Mouse (Mus musculus): Measurements from ENCODE around the gene Lrrc10b. TPM values are rescaled to one million over a fixed set of nuclear protein-coding genes. Genes with fewer than 3 reads are reported as not detected.

Lrrc10b gene
- total RNA-seq, 2 experiments from 2014 or later = 0.17 to 0.18 TPM

DNA sequence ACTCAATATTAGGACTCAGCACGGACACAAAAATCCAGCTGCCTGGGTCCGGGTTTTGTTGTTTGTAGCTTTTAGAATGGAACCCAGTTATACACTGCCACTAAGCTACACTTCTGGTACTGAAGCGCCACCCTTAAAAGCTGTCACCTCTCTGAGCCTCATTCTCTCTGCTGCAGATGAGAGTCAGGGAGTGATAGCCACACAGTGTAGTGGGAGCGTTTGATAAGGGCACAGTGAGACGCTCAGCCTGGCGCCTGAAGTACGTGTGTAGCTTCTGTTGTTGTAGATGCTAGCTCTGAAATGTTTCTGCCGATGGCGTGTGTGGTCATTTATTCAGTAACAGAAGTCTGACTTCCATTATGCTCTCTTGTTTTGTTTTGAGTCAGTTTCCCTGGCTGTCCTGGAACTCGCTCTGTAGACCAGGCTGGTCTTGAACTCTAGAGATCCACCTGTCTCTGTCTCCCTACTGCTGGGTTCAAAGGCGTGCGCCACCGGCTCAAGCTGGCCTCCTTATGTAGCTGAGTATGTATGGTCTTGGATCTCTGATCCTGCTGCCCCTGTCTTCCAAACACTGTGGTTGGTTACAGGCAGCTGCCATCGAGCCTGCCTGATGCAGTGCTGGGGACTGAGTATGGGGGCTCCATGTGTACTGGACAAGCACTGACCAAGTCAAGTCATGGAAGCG, 12.4 kb downstream of the Lrrc10b start:
- DNase-seq (ENCODE audit: low spot score) = no peak

DNA sequence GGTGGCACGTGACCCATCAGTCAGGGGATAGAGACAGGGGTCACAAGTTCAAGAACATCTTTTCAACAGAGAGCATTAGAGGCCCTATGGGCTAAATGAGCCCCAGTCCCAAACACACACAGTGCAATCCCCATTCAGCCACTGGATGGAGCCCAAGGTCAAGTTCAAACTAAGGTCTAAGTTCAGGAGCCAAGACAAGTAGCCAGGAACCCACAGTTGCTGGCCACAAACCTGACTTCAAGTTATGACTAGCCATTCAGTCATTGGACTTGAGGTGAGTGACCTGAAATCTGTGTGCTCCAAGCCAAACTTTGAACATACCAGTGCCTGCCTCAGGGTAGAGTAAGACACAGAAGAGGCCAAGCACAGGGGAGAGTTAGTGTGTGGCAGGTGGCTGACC, 19.8 kb downstream of the Lrrc10b start:
- DNase-seq (ENCODE audit: low spot score) = no peak

DNA sequence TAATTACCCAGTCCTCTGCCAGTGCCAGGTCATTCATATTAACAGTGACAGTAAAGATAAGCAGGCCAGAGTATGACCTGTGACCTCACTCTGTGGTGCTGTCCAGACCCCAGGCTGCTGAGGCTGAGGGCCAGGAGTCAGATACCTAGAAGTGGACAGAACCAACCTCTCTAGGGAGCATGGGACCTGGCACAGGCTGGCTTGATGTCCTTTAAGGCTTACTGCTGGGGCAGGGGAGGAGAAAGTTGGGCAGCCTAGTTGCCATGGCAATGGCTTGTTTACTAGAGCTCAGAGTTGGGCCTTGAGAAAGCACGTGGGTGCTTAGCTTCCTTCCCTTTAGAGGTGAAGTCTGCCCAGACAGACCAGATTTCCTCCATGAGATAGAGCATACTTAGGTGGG, 20.5 kb downstream of the Lrrc10b start:
- DNase-seq (ENCODE audit: low spot score) = no peak

DNA sequence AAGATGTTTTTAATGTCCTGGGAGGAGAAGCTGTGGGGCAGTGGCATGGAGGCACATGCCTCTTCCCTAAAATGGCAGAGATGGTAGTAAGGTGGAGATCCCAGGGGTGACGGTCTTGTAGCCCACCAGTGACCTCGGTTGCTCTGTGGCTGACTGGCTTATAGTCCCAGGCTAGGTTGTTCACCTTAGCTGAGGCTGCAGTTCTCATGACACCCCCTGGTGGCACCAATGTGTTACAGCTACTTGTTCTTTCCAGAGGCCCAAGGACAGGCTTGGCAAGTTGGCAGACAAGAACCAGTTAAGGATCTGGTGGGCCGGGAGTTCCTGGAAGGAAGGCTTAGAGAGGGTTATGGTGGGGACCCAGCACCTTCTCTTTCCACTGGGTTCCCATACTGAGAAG, 21.4 kb downstream of the Lrrc10b start:
- peak; percentile 60 for DNase-seq (ENCODE audit: low spot score)

DNA sequence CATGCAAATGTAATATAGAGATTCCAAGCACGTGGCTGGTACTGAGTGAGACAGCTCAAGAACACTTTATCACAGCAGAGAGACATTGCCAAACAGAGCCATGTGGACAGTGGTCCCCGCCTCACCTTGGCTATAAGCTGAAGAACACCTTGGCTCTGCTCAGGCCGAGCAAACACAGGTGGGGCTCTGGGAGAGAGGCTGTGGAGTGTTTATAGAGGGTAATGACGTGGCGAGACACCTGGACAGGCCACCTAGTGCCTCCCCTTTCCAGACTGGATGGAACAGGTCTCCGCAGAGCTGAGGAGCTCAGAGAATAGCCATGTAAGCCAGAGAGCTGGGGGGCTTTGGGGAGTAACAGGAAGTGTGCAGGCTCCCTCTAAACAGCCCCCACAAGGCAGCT, 22.3 kb downstream of the Lrrc10b start:
- DNase-seq (ENCODE audit: low spot score) = no peak

DNA sequence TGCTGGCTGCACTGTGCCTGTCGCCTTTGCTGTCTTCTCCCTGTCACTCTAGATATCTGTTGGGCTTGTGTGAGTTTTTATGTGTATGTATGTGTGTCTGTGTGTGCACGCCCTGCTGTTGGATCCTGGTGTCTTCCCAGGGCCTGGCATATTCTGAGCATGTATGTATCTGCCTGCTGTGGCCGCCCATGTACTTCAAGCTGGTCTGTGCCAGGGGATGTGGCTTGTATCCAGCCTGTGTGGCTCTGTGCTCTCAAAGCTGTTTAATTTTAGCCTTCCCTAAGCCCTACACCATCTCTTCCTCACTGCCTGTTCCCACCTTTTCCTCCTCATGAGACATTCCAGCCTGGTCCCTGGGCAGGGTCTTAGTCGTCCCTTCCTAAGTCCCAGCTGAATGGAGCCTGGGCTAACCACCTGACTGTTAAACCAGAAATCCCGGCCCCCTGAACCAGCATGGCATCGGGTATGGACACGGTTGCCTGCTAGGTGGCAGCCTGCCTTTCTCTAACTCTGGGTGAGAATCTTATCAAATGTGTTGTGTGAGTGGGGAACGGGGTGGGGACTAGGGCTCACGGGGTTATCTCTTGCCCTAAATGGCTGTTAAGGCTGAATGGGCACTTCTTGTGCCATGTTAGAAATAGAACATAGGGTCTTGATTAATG, 23.3 kb downstream of the Lrrc10b start:
- no peak for DNase-seq (ENCODE audit: low spot score)

DNA sequence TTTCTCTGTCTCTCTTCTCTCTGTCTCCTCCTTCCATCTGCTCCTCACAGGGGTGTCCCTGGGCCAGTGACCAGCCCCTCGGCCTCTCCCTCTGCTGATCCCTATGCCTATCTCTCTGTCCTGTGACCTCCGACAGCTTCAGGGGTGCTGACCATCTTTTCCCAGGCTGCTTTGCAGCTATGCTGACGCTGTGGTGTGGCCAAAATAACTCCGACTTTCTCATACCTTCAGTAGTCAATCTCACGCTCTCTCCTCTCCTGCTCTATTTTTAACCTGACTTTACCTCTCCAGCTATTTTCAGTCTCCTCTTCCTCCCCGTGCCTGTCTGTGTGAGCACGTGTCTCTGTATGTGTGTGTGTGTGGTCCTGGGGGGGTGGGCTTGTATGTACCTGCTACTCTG, 24.0 kb downstream of the Lrrc10b start:
- no peak for DNase-seq (ENCODE audit: low spot score)

DNA sequence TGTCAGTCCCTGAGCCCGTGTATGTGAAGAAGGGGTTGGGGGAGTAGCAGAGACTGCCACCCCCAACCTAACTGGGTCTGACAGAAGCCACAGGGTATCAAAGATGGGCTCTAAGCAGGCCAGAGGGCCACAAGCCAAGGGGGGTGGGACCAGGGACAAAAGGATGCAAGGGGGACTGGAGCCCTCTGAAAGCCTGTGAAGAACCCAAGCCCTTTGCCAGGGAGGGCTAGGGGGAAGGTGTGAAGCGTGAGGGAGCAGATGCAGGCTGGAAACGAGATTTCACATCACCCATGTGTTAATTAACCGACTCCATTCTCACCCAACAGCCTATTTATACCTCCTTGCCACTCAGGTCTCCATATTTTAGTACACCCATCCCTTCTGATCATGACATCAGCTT, 25.4 kb downstream of the Lrrc10b start:
- no peak for DNase-seq (ENCODE audit: low spot score)

DNA sequence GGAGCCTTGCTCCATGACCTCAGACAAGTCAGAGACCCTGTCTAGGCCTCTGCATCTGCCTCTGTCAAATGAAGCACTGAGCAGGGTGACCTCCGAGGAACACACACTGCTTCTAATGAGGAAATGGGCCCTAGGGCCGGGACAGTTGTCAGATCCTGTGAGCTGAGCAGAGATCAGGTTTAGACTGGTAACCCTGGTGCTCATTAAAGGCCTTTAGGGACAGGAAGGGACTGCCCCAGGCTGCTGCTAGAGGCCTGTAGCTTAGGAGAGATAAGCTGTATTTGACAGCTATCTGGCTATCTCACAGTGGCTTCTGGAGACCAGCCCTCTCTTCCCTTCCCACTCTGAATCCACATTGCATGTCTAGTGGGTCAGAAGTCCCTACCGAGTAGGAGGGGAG, 25.9 kb downstream of the Lrrc10b start:
- no peak for DNase-seq (ENCODE audit: low spot score)

DNA sequence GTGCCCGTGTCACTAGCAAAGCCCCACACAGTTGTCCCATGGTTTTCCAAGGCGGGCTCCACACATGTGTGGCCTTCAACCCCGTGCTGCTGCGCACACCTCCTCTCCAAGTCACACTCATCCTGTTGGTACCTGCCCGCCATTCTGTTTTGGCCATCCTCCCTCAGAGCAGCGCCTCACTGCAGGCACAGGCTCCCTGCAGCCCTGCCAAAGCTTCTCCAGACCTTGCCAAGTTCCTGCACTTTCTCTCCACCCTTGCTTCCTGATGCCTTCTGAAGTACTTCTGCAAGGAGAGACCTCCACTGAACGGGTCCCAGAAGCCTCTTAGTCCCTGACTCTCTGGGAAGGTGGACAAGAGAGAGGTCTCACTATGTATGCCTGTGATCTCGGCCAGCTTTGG, 27.9 kb downstream of the Lrrc10b start:
- DNase-seq (ENCODE audit: low spot score) = no peak

DNA sequence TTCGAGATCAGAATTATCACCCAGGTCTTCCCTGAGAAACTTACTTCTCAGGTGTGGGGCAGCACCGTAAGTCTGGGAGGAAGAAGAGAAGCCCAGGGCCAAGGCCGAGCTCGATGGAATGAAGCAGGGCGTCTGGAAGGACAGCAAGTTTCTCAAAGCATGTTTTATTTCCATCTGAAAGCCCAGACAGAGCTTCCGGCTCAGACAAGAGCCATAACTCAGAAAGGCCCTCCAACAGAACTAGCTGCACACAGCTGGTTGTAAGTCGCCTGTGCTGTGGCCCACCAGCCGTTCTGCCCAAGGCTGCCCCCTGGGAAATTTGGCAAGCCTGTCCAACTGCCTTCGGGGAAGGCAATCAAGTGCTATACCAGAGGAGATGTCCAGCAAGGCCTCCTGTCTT, 29.8 kb downstream of the Lrrc10b start:
- no peak for DNase-seq (ENCODE audit: low spot score)

DNA sequence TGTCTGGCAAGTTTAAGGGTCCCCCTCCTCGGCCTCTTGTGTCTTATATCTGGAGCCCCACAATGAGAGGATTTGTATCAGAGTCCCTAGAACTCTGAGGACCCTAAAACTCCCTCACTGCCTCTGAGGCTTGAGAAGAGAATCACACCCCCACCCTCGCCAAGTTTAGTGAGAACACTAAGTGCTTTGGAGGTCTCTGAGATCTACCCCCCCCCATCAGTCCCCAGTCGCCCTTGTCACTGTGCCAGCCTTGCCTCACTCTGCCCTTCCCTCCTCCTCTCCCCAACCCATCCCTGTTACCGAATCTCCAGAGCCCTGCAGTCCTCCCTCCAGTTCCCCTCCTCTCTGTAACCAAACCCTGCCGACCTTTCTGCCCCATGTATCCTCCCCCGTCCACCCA, 30.5 kb downstream of the Lrrc10b start:
- DNase-seq (ENCODE audit: low spot score) = no peak

DNA sequence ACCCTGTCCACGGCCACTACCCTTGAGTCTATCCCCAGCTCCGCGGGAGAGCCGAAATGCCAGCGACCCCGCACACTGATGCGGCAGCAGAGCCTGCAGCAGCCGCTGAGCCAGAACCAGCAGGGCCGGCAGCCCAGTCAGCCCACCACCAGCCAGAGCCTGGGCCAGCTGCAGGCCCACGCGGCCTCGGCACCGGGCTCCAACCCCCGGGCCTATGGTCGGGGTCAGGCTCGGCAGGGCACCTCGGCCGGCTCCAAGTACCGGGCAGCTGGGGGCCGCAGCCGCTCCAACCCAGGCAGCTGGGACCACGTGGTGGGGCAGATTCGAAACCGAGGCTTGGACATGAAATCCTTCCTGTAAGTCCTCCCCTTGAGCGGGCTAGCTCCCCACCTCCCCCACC, 31.0 kb downstream of the Lrrc10b start:
- no peak for DNase-seq (ENCODE audit: low spot score)

DNA sequence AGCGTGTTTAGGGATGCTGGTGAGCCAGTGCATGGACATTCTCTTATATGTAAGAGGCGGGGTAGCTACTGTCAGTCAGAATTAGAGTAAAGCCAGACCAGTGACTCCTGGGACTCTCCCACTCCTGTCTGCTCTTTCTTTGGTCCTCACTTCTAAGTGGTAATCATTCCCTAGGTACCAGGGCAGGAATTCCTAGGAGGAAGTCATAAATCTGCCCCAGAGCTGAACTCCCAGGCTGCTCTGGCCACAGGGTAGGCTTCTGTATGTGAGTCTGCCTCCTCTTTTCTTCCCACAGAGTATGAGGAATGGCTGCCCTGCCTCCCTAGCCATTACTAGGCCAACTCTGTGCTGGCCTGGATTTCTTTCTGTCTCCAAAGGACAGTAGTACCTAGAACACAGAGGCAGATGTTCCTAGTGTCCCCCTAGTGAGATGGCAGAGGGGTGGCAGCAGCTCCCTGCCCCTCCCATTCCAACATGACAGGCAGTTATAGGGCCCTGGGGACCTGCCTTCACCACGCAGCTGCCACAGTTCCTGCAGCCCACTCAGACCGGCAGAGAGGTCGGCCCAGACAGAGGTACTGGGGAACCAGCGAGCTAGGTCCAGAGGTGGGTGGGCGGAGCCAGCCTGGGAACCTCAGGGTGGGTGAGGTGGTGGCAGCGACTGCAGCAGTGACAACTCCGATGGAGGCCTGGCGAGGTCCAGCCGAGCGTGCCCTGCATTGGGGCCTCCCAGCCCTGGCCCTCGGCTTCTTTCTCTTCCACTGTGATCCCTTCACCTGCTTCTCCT, 31.6 kb downstream of the Lrrc10b start:
- DNase-seq (ENCODE audit: low spot score) = no peak

DNA sequence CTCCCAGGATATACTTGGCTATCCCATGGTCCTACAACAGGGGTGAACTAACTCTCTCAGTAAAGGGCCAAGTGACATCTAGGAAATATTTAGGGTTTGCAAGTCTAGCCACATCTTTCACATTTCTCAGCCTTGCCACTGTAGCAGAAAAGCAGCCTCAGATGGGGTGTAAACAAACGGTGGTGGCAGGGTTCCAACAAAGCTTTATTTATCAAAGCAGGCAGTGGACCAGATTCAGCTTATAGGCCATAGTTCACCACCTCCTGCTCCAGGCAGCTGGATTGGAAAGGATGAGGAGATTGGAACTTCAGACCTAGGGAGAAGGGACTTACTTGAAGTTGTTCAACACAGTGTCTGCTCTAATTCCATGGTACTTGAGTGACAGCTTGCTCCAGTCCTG, 32.5 kb downstream of the Lrrc10b start:
- DNase-seq (ENCODE audit: low spot score) = no peak

DNA sequence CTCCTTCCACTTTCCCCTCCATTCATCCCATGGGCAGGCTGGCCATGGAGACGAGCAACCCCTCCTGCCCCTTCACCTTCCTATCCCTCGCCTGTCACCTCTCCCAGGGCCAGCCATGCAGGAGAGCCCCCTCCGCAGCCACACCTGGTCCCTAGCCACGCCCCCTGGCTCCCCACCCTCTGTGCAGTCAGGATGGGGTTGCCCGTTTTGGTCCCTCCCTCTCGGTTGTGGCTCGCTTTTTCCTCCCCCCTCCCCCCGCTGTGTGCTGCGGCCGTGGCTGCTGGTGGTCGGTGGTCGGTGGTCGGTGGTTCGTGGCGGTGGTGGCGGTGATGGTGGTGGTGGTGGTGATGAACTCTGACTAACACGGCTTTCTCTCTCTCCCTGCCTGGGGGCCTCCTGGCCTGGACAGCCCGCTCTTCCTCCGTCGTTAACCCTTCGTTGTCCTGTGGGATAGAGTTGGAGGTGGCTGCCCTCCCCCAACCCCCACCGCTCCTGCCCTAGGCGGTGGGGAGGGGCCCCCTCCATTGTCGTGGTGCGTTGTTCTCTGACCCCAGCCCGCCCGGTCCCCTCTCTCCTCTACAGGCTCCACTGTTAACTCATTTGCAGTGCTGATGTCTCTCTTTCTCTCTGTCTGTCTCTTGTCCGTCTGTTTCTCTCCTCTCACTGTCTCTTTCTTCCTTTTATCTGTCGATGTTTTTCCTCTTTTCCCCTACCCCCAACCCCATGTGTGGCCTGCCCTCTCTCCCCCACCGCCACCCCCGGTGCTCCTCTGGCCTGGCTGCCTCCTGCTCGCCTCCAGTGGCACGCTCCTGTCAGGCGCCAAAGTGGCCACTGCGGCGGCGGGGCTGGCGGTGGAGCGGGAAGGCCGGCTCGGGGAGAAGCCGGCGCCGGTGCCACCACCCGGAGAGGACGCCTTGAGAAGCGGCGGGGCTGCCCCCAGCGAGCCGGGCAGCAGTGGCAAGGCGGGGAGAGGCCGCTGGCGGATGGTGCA, 35.0 kb downstream of the Lrrc10b start:
- no peak for DNase-seq (ENCODE audit: low spot score)

DNA sequence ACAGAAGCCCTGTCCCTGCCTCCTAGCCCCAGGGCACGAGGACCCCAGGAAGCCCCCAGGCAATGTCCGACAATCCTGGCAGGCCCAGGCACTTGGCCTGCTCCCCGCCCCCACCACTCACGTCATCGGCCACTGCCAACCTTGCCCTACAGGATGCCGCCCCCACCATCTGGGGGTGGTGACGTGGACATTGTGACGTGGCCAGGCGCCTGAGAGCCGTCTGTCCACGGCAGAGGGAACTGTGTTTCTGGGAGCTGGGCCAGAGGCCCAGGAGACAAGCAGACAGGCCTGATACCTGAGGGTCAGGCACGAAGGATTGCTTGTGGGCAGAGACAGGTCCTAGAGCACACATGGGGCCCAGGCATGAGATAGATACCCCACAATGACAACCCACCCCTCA, 39.8 kb downstream of the Lrrc10b start:
- DNase-seq (ENCODE audit: low spot score) = no peak

DNA sequence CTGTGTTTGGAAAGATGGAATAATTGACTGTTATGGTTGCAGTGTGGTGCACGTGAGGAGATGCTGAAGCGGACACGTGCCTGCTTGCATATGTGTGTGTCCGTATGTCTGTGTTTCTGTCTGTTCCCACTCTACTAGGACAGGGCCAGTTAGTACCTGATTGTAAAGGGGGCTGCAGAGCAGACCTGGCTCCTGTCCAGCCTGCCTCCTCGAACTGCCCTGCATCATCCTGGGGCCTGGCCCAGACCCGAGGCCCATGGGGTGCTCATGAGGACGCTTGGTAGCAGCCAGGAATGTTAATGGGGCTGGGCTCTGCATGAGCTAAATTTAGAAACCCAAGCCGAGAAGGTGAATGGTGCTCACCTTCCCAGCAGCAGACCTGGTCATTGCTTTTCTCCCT, 40.4 kb downstream of the Lrrc10b start:
- DNase-seq (ENCODE audit: low spot score) = no peak

DNA sequence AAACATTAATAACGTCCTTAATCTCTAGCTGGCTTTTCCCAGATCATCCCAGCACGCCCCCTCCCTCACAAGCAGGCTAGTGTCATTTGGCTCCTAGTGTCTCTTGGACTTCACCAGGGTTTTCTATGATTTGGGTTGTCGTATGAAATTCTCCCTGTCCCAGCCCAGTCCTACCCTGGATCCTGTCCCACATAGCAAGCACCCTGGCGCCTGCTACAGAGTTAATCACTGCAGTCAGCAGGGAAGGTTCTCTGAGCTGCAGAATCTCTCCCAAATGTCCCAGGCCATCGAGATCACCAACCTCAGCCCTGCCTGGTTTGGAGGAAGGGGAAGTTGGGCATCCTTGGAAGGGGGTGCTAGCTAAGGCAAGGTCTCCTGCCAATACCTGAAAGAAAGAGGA, 41.8 kb downstream of the Lrrc10b start:
- no peak for DNase-seq (ENCODE audit: low spot score)

DNA sequence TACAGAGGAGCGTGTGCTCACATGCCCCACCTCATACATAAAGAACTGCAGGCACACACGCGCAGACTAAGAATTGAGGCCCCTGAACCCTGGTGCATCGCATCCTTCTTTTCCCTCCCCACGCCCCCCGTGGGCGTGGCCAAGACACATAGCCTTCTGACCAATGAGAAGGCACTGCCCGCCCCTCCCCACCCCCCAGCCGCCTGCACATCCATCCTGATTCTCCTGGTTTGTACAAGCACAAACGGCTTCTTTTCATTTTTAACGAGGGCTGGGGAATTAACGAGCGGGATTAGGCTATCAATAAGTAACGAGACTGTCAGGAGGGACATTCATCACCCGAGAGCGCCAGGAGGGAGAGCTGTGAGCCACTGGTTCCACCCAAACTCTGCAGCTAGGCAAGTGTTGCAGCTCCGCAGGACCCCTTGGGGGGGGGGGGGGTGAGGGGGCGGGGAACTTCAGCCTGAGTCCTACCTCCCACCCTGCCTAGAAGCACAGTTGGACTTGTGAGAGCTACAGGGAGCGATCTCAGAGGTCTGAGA, 43.5 kb downstream of the Lrrc10b start:
- DNase-seq (ENCODE audit: low spot score) = no peak

Measured in gastrocnemius, adult 18-20 months (tissue).